In genomic region chr19:37174116-37174715, GRCm38 (mm10) we compare ENCODE assay signal across 8 mouse cellular contexts. TPM values are rescaled to one million over a fixed set of nuclear protein-coding genes. Genes with fewer than 3 reads are reported as not detected.
DNase-seq lines count a peak whose midpoint lies in the region; ATAC-seq and TF ChIP-seq lines count a peak whose summit lies in the region.

No protein-coding gene starts in this region.

- intact Hi-C loops in gastrocnemius, postnatal 36 days (cut with DNase I): loop anchor here (5.0 to 10.0 kb wide), 2 partner anchors 47 to 119 kb away; no protein-coding TSS in a partner anchor

- H3K36me3 ChIP-seq in kidney, adult 2 months (ENCODE audit: control insufficient read depth, insufficient read depth, low read length): peaks cover 2% of the 10 kb centered on the region
- H3K36me3 ChIP-seq in liver, embryonic 12.5 days: peaks cover 4% of the 10 kb centered on the region; the same call in 1 of the 2 replicates
- H3K36me3 ChIP-seq in stomach, embryonic 15.5 days: no peaks in the 10 kb centered on the region

- peak overlapping the region; percentile 100 for H3K27ac ChIP-seq in kidney, adult 2 months (ENCODE audit: insufficient read depth, low read depth, low read length)
- peak overlapping the region; percentile 25; the same call in 1 of the 2 replicates for H3K27ac ChIP-seq in liver, embryonic 12.5 days
- H3K27ac ChIP-seq in stomach, embryonic 15.5 days: peak overlapping the region; percentile 57; the same call in 1 of the 2 replicates

- H3K27me3 ChIP-seq in kidney, adult 2 months (replicated peaks; ENCODE audit: control insufficient read depth, insufficient read depth, low read length): no peaks in the 10 kb centered on the region
- H3K27me3 ChIP-seq in liver, embryonic 12.5 days (replicated peaks): peaks cover 52% of the 10 kb centered on the region
- peaks cover 10% of the 10 kb centered on the region; the same call in 1 of the 2 replicates for H3K27me3 ChIP-seq in stomach, embryonic 15.5 days (replicated peaks)

- ATAC-seq in liver, embryonic 12.5 days: peak; percentile 17; the same call in 1 of the 2 replicates
- 0 out of 2 replicates have a peak, but pooled peaks have one; percentile 28 for ATAC-seq in monocyte, adult 5-6 weeks (replicated peaks; ENCODE audit: insufficient number of reproducible peaks, low FRiP score, low TSS enrichment, poor library complexity, severe bottlenecking)
- ATAC-seq in stomach, embryonic 15.5 days (ENCODE audit: insufficient read depth, low FRiP score, low read depth): peak; percentile 29; the same call in 1 of the 2 replicates

- peaks cover 9% of the 10 kb centered on the region; the same call in 1 of the 2 replicates for H3K4me1 ChIP-seq in kidney, adult 2 months (ENCODE audit: control insufficient read depth, insufficient read depth, low read length)
- peaks cover 61% of the 10 kb centered on the region for H3K4me1 ChIP-seq in liver, embryonic 12.5 days
- peaks cover 5% of the 10 kb centered on the region; the same call in 1 of the 2 replicates for H3K4me1 ChIP-seq in stomach, embryonic 15.5 days

- peak overlapping the region; percentile 88 for H3K4me3 ChIP-seq in kidney, adult 2 months (ENCODE audit: insufficient read depth, low read depth, low read length)
- peak overlapping the region; percentile 70 for H3K4me3 ChIP-seq in liver, embryonic 12.5 days
- peak overlapping the region; percentile 69 for H3K4me3 ChIP-seq in stomach, embryonic 15.5 days (replicated peaks)

- TF ChIP-seq CTCF in kidney, adult 2 months (conservative IDR thresholded peaks at IDR 0.05; ENCODE audit: insufficient read depth, insufficient read length, low read depth, low read length): no peak

- H3K9me3 ChIP-seq in liver, embryonic 12.5 days (replicated peaks): no peaks in the 10 kb centered on the region
- H3K9me3 ChIP-seq in stomach, embryonic 15.5 days: no peaks in the 10 kb centered on the region

- peak overlapping the region; percentile 72 for H3K9ac ChIP-seq in liver, embryonic 12.5 days
- peak overlapping the region; percentile 31 for H3K9ac ChIP-seq in stomach, embryonic 15.5 days

- peak overlapping the region; percentile 99 for H3K4me2 ChIP-seq in liver, embryonic 12.5 days
- H3K4me2 ChIP-seq in stomach, embryonic 15.5 days: peak overlapping the region; percentile 100

- no peak for TF ChIP-seq POLR2A in kidney, adult 2 months (IDR thresholded peaks at IDR 0.05; ENCODE audit: low read depth, low read length)

- peak; percentile 9 to 62 for DNase-seq in urinary bladder, adult 18-20 months (ENCODE audit: low spot score in 2 of 2)
- no peak for DNase-seq in urinary bladder, postnatal 10 days (ENCODE audit: low spot score)
- peak; percentile 64 for DNase-seq in embryo, embryonic 10 days (ENCODE audit: low spot score)
- peak; percentile 18 to 45 for DNase-seq in gastrocnemius, postnatal 36 days
- peak; percentile 51 for DNase-seq in kidney, adult 2 months

- 1% methylated on average over 70 of the region's 70 CpGs for whole genome bisulfite sequencing in kidney, adult 2 months
- WGBS in liver, embryonic 12.5 days (ENCODE audit: insufficient replicate concordance): under 1% methylated on average over 69 of the region's 70 CpGs
- WGBS in stomach, embryonic 15.5 days: under 1% methylated on average over 66 of the region's 70 CpGs

RNA-seq across cellular contexts. Expression of gene March5, which starts 33.1 kb away (rescaled TPM):
- total RNA-seq in gastrocnemius, postnatal 36 days (2021): 10 to 100 TPM; 74.6 to 75.2 TPM
- 32.0 and 43.0 TPM in 2 replicates for polyA plus RNA-seq in kidney, adult 2 months (2012; rRNA removed)
- polyA plus RNA-seq in liver, embryonic 12.5 days (2016; fragmentation: Nextera tagmentation; extraction: Ambion mirVana): 159 and 164 TPM in 2 replicates
- 93.4 to 122 TPM (median 106 TPM) in 3 replicates for total RNA-seq in monocyte, adult 5-6 weeks (2017)
- 85.6 and 87.6 TPM in 2 replicates for polyA plus RNA-seq in stomach, embryonic 15.5 days (2015; fragmentation: Nextera tagmentation; extraction: Ambion mirVana)

RNA-seq across cellular contexts. Expression of gene Cpeb3, which starts 34.2 kb away (rescaled TPM):
- 10 to 100 TPM; 47.6 to 50.2 TPM for total RNA-seq in gastrocnemius, postnatal 36 days (2021)
- polyA plus RNA-seq in kidney, adult 2 months (2012; rRNA removed): 14.2 and 16.4 TPM in 2 replicates
- polyA plus RNA-seq in liver, embryonic 12.5 days (2016; fragmentation: Nextera tagmentation; extraction: Ambion mirVana): 2.6 and 3.2 TPM in 2 replicates
- total RNA-seq in monocyte, adult 5-6 weeks (2017): 0.86 to 3.3 TPM (median 3.1 TPM) in 3 replicates
- polyA plus RNA-seq in stomach, embryonic 15.5 days (2015; fragmentation: Nextera tagmentation; extraction: Ambion mirVana): 1.3 and 1.7 TPM in 2 replicates

Comparison
In these comparisons a context has a peak if more than half of its experiments do, and no peak if none do; other contexts are left out.
1. H3K27ac ChIP-seq: peak in every context shown above with its lines; median percentile 100 in kidney, adult 2 months; 57 in stomach, embryonic 15.5 days; 25 in liver, embryonic 12.5 days.